Mouse (Mus musculus) stomach, postnatal 0 days (tissue): Measurements from ENCODE around the gene Hoxa9.

ENCODE experiments used
- CTCF ChIP-seq: IDR thresholded peaks from 2 replicates; pipeline ENCODE4 v1.5.1; 2016; ENCODE audit warnings: antibody characterized with exemption, low read depth, mild to moderate bottlenecking, moderate library complexity
- EP300 ChIP-seq: optimal IDR thresholded peaks from 2 replicates; pipeline ENCODE3; 2016; ENCODE audit warnings: antibody characterized with exemption

DNA sequence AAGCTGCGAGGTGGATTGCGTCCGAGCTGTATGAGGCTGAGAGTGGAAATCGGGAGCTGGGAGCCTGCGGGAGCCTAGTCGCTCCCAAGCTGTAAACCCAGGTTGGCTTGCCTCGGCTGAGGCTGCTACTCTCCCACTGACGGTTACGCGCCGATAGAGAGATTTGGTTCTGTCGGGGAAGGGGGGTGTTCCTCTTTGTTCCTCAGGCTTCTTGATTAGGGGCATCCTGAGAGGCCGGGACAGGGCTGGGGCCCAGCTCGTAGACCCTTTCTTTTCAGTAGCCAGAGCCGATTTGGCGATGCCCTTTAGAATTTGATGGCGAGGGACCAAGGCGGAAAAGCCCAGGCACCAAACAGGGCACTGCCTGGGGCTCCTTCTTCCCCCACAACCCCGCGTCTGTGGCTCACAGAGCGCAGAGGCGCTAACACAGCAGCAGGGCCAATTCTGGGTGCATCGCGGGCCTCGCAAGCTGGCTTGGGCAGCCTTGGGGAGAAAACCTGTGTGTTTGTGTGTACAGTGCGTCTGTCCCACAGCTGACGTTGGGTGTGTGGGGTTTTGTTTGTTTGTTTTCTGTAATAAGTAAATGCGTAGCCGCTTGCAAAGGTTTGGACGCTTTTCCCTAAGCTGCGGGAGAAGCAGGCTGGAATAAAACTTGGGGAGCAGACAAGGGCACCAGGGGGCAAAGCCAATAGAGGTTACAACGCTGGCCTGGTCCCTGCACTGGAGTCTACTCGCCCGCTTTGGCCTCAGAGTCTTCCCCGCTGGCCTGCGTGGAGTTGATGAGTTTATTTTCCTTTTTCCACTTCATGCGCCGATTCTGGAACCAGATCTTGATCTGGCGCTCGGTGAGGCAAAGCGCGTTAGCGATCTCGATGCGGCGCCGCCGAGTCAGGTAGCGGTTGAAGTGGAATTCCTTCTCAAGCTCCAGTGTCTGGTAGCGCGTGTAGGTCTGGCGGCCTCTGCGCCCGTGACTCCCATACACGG lies 25.0 kb downstream of the Hoxa9 start:
- TF ChIP-seq EP300 (no peak), CTCF (no peak)
